Mouse (Mus musculus): ENCODE measurements at regions not wholly inside any gene's neighbourhood (a gene's known extent, or its start where the extent isn't known, plus 50 kb on each side); places are given as distances from the start of the nearest gene placed in this dataset.

- DNase-seq (ENCODE audit: low spot score in 2 of 2), result no peak
These were observed 63.8 kb upstream of the Dscam start for GRCm38 (mm10) chr16:97234321-97234720.

GRCm38 (mm10) chr16:97239626-97240025, 69.1 kb upstream of the Dscam start:
- no peak for DNase-seq (ENCODE audit: low spot score in 2 of 2)

- no peak for DNase-seq (ENCODE audit: low spot score in 2 of 2)
These were observed 69.5 kb upstream of the Dscam start for GRCm38 (mm10) chr16:97240085-97240484.

DNA sequence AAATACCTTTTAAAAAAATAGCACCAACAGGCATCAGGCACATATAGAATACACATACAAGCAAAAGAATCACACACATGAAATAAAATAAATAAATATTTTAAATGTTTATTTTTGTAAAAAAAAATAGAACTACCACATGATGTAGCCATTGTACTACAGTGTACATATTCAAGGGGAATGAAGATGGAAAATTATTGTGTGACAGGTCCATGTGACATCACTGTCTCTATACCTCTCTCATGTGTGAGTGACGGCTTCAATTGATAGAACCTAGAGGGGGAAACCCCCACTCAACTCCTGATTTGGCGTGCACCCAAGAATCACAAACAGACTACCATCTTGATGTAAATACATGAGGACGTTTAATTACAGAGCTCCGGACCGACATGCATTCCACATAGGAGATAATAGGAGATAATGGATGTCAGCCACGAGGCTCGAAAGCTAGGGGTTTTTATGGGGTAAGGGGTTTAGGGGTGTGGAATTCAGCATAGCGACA, 70.4 kb upstream of the Dscam start:
- no peak for DNase-seq (ENCODE audit: low spot score in 2 of 2)

- no peak for DNase-seq (ENCODE audit: low spot score in 2 of 2)
These were observed 71.1 kb upstream of the Dscam start for GRCm38 (mm10) chr16:97241639-97242038.

DNA sequence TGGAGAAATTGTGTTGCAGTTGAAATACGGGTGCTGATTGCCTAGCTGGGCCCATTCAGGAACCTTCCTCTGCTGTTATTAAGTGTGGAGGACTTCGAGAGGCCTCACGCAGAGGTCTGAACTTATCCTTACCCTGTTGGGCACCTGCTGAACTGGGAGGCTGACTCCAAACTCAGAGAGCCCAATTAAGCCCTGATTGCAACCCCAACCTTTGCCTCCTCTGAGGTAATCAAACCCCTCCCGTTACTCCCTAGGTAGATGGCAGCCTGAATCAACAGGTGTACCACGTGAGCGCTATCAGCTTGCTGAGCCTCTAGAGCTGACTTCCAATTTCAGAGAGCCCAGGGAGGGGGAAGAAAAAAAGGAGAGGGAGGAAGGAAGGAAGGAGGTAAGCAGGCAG, 79.9 kb upstream of the Dscam start:
- DNase-seq (ENCODE audit: low spot score in 2 of 2), result no peak

DNA sequence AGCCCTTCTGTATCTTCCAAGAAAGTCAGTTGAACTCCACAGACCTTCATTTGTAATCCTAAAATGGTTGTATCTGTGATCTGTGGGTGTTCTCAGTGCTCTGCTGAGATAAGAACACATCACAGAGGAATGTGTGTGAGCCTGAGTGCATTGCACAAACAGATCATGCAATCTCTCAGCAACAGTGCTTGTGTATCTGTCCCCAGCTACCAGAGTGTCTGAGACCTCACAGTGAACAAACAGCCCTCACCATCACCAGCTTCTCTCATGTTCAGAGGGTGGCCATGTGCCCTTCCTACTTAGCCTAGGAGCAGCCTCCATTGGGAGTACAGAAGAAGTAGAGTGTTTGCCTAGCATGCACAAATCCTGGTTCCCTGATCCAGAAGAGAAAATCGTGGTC, 82.0 kb upstream of the Dscam start:
- DNase-seq (ENCODE audit: low spot score in 2 of 2), result no peak

DNA sequence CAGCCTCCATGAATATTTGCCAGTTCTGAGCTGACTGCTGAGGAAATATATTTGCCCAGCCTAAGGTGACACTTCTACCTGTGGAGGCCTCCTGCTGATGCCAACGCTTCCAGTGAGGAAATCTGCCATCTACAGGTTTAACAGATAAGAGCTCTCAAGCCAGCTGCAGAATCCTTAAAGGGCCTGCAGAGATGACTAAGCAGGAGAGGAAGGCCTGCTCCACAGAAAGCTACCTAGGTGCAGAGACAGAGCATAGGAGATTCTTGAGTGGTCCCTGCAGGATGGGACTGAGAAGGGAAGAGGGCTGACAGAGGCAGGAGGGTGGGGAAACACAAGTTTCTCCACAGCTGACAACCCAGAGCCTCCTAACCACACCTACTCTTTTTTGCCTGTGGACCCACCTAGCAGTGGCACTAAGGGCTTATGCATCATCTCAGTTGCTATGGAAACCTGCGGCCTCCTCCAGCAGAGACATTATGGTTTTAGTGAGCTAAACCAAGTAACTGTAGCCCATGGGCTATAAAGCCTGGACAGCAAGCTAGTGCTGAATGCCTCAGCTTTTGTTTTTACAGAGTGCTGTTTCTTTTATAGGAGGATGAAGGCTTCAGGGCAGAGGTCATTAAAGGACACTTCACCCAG, 82.6 kb upstream of the Dscam start:
- DNase-seq (ENCODE audit: low spot score in 2 of 2), result peak in 1 of 2 experiments; percentile 13

DNA sequence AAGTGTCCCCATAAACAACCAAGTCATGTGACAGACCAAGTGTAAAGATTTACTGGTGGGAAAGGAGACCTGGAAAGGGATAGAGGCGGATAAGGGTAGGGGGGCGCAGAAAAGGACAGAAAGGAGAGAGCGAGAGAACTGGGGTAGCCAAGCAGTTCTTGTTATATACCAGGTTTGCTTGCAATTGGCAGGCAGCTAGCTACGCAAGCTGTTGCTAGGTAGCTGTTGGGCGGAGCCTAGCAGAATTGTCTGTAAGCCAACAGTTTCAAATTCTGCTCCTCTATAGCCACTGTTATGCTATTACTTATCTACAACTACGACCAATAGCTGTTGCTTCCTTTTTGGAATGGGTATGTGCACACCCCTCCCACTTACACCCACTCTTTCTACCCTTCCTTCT, 88.3 kb upstream of the Dscam start:
- DNase-seq (ENCODE audit: low spot score in 2 of 2), result no peak

GRCm38 (mm10) chr16:97263451-97263850, 92.9 kb upstream of the Dscam start:
- DNase-seq (ENCODE audit: low spot score in 2 of 2), result no peak

GRCm38 (mm10) chr16:97270417-97271133, 86.0 kb upstream of the Bace2 start:
- no peak for DNase-seq (ENCODE audit: low spot score in 2 of 2)

DNA sequence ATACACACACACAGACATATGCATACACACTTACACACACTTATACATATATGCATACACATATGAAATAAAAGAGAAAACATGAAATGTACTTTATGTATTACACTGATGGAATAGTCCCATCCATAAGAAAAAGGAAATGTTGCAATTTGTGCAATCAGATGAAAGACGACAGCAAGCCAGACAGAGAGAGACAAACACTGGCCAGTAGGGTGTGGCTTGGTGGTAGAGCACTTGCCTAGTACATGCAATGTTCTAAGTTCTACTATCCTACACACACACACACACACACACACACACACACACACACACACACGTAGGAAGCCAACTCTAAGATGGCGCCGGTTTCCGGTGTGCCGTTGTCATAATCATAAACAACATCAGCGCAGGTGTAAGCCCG, 85.3 kb upstream of the Bace2 start:
- no peak for DNase-seq (ENCODE audit: low spot score in 2 of 2)

DNA sequence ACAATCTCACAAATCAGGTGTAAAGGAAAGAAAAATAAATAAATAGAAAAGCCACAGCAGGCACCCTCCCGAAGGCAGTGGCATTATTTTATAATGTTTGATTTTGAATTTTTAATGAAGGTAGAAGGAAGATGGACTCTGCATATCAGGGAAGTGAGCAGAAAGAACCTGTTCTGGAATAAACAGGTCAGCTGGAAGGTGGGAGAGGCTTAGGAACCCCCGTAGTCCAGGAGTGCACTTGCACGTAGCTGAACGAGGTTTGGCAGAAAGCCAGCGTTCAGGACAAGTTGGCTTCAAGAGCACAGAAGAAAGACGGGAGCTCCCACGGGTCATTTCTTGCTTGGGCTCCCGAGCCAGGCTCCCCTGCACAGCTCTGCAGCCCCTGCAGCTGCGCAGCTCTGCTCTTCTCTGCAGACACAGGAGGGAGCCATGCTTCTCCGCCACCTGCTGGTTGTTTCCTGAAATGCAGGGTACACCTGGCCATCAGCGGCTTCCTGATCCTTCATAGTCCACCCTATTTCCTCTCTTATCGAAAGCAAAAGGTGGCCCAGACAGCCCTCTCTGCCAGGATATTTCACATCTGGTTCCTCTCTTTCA, 84.4 kb upstream of the Bace2 start:
- DNase-seq (ENCODE audit: low spot score in 2 of 2), result peak; percentile 78 to 79

DNA sequence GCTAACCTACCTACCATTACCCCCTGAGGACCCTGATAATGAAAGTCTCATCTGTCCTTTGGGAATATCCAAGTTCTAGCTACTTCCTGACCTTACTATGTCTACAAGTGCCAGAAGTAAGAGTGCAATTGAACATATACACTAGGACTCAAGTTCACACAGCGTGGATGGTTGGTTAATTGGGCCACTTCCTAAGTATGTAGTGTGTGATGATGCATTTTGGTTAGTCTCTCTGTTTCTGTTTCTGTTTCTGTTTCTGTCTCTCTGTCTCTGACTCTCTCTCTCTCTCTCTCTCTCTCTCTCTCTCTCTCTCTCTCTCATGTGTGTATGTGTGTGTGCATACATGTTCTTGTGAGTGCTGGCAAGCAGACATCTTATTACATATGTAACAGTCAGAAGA, 77.6 kb upstream of the Bace2 start:
- DNase-seq (ENCODE audit: low spot score in 2 of 2), result no peak

- DNase-seq (ENCODE audit: low spot score in 2 of 2), result no peak
These were observed 74.9 kb upstream of the Bace2 start for GRCm38 (mm10) chr16:97281615-97282110.

GRCm38 (mm10) chr16:97282943-97283342, 73.6 kb upstream of the Bace2 start:
- DNase-seq (ENCODE audit: low spot score in 2 of 2), result no peak

DNA sequence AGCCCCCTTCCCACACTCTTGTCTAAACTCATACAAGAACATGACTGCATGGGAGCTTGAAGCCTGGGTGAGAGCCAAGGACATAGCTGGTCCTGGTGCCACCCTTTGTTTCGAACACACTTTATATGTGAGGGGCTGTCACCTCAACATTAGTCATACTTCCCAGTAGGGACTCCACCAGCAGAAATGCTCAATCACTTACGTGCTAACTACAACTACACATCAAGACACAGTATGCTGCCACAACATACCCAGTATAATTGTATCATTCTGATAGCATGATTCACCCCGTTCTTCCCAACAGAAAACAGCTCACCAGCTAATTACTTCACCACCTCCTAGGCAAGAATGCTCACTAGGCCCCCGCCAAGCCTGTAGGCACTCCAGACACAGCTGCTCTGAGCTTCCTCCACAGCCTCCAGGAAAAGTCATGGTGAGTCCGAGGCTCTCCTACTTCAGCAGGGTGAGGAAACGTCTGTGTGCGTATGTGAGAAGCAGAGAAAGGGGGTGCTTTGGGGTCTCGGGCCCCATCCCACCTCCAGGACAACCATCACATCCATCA, 70.6 kb upstream of the Bace2 start:
- peak in 1 of 2 experiments; percentile 25 for DNase-seq (ENCODE audit: low spot score in 2 of 2)

DNA sequence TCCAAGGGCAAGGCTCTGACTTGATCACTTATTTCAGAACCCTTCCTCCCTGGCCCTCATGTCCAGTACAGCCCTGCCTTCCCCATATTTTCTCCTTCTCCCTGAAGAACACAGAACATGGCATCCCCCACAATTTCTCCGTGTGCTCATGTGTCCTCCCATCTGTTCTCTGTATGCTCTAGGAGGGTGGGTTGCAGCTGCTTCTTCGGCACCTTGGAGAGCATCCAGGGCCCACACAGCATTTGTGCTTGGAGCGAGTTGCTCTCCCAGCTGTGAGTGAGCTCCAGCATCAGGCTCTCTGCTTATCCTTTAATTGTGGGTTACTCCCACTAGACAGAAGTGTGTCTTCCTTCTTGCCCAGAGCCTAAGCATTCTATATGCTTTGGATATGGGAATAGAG, 69.8 kb upstream of the Bace2 start:
- DNase-seq (ENCODE audit: low spot score in 2 of 2), result peak; percentile 16 to 44

DNA sequence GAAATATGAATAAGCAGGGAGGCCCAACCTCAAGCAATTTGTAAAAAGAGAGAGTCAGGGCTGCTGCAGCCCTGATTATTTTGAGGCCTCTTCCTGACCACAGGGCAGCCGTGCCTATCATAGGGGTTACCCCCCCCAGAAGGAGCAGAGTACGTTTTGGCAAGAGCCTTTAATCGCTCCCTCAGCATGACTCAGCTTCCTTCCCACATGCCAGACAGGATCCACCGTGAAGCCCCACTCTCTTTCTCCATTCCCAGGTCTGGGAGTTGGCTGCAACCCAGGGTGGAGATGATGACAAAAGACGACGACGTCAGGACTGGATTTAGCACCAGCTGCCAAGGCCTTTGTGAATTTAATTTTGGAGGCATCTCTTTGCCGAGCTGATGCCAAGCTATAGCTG, 67.9 kb upstream of the Bace2 start:
- DNase-seq (ENCODE audit: low spot score in 2 of 2), result peak; percentile 20 to 41

GRCm38 (mm10) chr16:97292484-97293048, 64.0 kb upstream of the Bace2 start:
- DNase-seq (ENCODE audit: low spot score in 2 of 2), result no peak

GRCm38 (mm10) chr16:97293273-97293672, 63.3 kb upstream of the Bace2 start:
- peak; percentile 67 to 79 for DNase-seq (ENCODE audit: low spot score in 2 of 2)

- DNase-seq (ENCODE audit: low spot score in 2 of 2), result no peak
These were observed 59.4 kb upstream of the Bace2 start for GRCm38 (mm10) chr16:97297140-97297539.

Data from frontal cortex, postnatal 25 days (tissue).